Mouse (Mus musculus): Measurements from ENCODE around the gene Plekha7. TPM values are rescaled to one million over a fixed set of nuclear protein-coding genes. Genes with fewer than 3 reads are reported as not detected.

The Plekha7 gene
- total RNA-seq, 1 experiment: 38.0 TPM

GRCm38 (mm10) chr7:116278280-116278679, 29.9 kb downstream of the Plekha7 start:
- Histone ChIP-seq H3K9me3 (ENCODE audit: control insufficient read depth, insufficient read depth, low read depth, low read length) (no peaks in the 10 kb centered on the region), H3K27ac (ENCODE audit: insufficient read depth, low read depth, low read length, poor library complexity, severe bottlenecking) (no peak overlapping the region), H3K36me3 (ENCODE audit: control insufficient read depth, insufficient read depth, low read length, poor library complexity, severe bottlenecking) (no peaks in the 10 kb centered on the region), H3K4me3 (ENCODE audit: insufficient read depth in 1 of 2, low read depth in 1 of 2, low read length in 2 of 2, poor library complexity in 1 of 2, severe bottlenecking in 1 of 2) (no peak overlapping the region), H3K4me1 (ENCODE audit: control insufficient read depth in 2 of 2, insufficient read depth in 2 of 2, low read length in 2 of 2, poor library complexity in 1 of 2) (peaks cover 5 to 25% of the 10 kb centered on the region in 2 experiments; a peak in 2 of 4 replicates), H3K9ac (ENCODE audit: insufficient read depth, low read depth, low read length, poor library complexity, severe bottlenecking) (no peak overlapping the region)
- TF ChIP-seq ZNF384 (IDR thresholded peaks at IDR 0.05; ENCODE audit: low read depth, low read length): no peak
- TF ChIP-seq HCFC1 (IDR thresholded peaks at IDR 0.05; ENCODE audit: borderline replicate concordance, insufficient read depth, low read length): no peak
- TF ChIP-seq CHD2 (IDR thresholded peaks at IDR 0.05; ENCODE audit: low read depth, low read length): no peak
- TF ChIP-seq ZC3H11A (IDR thresholded peaks at IDR 0.05; ENCODE audit: borderline replicate concordance, low read depth, low read length): no peak
- no peak for TF ChIP-seq MAFK (IDR thresholded peaks at IDR 0.05; ENCODE audit: insufficient read depth, low read depth, low read length)
- in situ Hi-C loops (cut with MboI; ENCODE audit: low sequenced_read_pairs in 2 of 2, unreplicated experiment in 2 of 2): no loop called here
- no peak for DNase-seq (ENCODE audit: low read depth, low spot score)

- TF ChIP-seq CHD2 (IDR thresholded peaks at IDR 0.05; ENCODE audit: low read depth, low read length): no peak
- TF ChIP-seq ZNF384 (IDR thresholded peaks at IDR 0.05; ENCODE audit: low read depth, low read length): no peak
- TF ChIP-seq ZC3H11A (IDR thresholded peaks at IDR 0.05; ENCODE audit: borderline replicate concordance, low read depth, low read length): no peak
- no peak for TF ChIP-seq MAFK (IDR thresholded peaks at IDR 0.05; ENCODE audit: insufficient read depth, low read depth, low read length)
- no peak for TF ChIP-seq HCFC1 (IDR thresholded peaks at IDR 0.05; ENCODE audit: borderline replicate concordance, insufficient read depth, low read length)
- H3K9me3 ChIP-seq (ENCODE audit: control insufficient read depth, insufficient read depth, low read depth, low read length): no peaks in the 10 kb centered on the region
- in situ Hi-C loops (cut with MboI; ENCODE audit: low sequenced_read_pairs in 2 of 2, unreplicated experiment in 2 of 2): no loop called here
- no peak overlapping the region for H3K4me3 ChIP-seq (ENCODE audit: insufficient read depth in 1 of 2, low read depth in 1 of 2, low read length in 2 of 2, poor library complexity in 1 of 2, severe bottlenecking in 1 of 2)
- H3K9ac ChIP-seq (ENCODE audit: insufficient read depth, low read depth, low read length, poor library complexity, severe bottlenecking): no peak overlapping the region
- H3K36me3 ChIP-seq (ENCODE audit: control insufficient read depth, insufficient read depth, low read length, poor library complexity, severe bottlenecking): no peaks in the 10 kb centered on the region
- DNase-seq (ENCODE audit: low read depth, low spot score): no peak
- H3K27ac ChIP-seq (ENCODE audit: insufficient read depth, low read depth, low read length, poor library complexity, severe bottlenecking): no peak overlapping the region
- H3K4me1 ChIP-seq (ENCODE audit: control insufficient read depth in 2 of 2, insufficient read depth in 2 of 2, low read length in 2 of 2, poor library complexity in 1 of 2): peaks cover 5 to 15% of the 10 kb centered on the region in 2 experiments; a peak in 2 of 4 replicates
Observed at GRCm38 (mm10) chr7:116276315-116276714, 31.9 kb downstream of the Plekha7 start.

GRCm38 (mm10) chr7:116273111-116273510, 35.1 kb downstream of the Plekha7 start:
- Histone ChIP-seq H3K4me1 (ENCODE audit: control insufficient read depth in 2 of 2, insufficient read depth in 2 of 2, low read length in 2 of 2, poor library complexity in 1 of 2) (peaks cover 5 to 17% of the 10 kb centered on the region in 2 experiments; a peak in 2 of 4 replicates), H3K27ac (ENCODE audit: insufficient read depth, low read depth, low read length, poor library complexity, severe bottlenecking) (no peak overlapping the region), H3K36me3 (ENCODE audit: control insufficient read depth, insufficient read depth, low read length, poor library complexity, severe bottlenecking) (no peaks in the 10 kb centered on the region), H3K9me3 (ENCODE audit: control insufficient read depth, insufficient read depth, low read depth, low read length) (no peaks in the 10 kb centered on the region), H3K9ac (ENCODE audit: insufficient read depth, low read depth, low read length, poor library complexity, severe bottlenecking) (no peak overlapping the region), H3K4me3 (ENCODE audit: insufficient read depth in 1 of 2, low read depth in 1 of 2, low read length in 2 of 2, poor library complexity in 1 of 2, severe bottlenecking in 1 of 2) (no peak overlapping the region)
- DNase-seq (ENCODE audit: low read depth, low spot score): no peak
- TF ChIP-seq HCFC1 (IDR thresholded peaks at IDR 0.05; ENCODE audit: borderline replicate concordance, insufficient read depth, low read length) (no peak), CHD2 (IDR thresholded peaks at IDR 0.05; ENCODE audit: low read depth, low read length) (no peak), ZNF384 (IDR thresholded peaks at IDR 0.05; ENCODE audit: low read depth, low read length) (no peak), ZC3H11A (IDR thresholded peaks at IDR 0.05; ENCODE audit: borderline replicate concordance, low read depth, low read length) (no peak), MAFK (IDR thresholded peaks at IDR 0.05; ENCODE audit: insufficient read depth, low read depth, low read length) (no peak)
- in situ Hi-C loops (cut with MboI; ENCODE audit: low sequenced_read_pairs in 2 of 2, unreplicated experiment in 2 of 2): no loop called here

GRCm38 (mm10) chr7:116269501-116269995, 38.6 kb downstream of the Plekha7 start:
- no peak overlapping the region for H3K4me3 ChIP-seq (ENCODE audit: insufficient read depth in 1 of 2, low read depth in 1 of 2, low read length in 2 of 2, poor library complexity in 1 of 2, severe bottlenecking in 1 of 2)
- no peaks in the 10 kb centered on the region for H3K36me3 ChIP-seq (ENCODE audit: control insufficient read depth, insufficient read depth, low read length, poor library complexity, severe bottlenecking)
- in situ Hi-C loops (cut with MboI; ENCODE audit: low sequenced_read_pairs in 2 of 2, unreplicated experiment in 2 of 2): no loop called here
- H3K27ac ChIP-seq (ENCODE audit: insufficient read depth, low read depth, low read length, poor library complexity, severe bottlenecking): no peak overlapping the region; the same call in 1 of the 2 replicates
- H3K9ac ChIP-seq (ENCODE audit: insufficient read depth, low read depth, low read length, poor library complexity, severe bottlenecking): no peak overlapping the region
- TF ChIP-seq ZC3H11A (IDR thresholded peaks at IDR 0.05; ENCODE audit: borderline replicate concordance, low read depth, low read length): no peak
- TF ChIP-seq ZNF384 (IDR thresholded peaks at IDR 0.05; ENCODE audit: low read depth, low read length): no peak
- H3K9me3 ChIP-seq (ENCODE audit: control insufficient read depth, insufficient read depth, low read depth, low read length): no peaks in the 10 kb centered on the region
- DNase-seq (ENCODE audit: low read depth, low spot score): no peak
- H3K4me1 ChIP-seq (ENCODE audit: control insufficient read depth in 2 of 2, insufficient read depth in 2 of 2, low read length in 2 of 2, poor library complexity in 1 of 2): peaks cover 3 to 27% of the 10 kb centered on the region in 2 experiments; a peak in 2 of 4 replicates

Data from ES-E14 (cell line).